Mouse (Mus musculus) stomach, postnatal 0 days (tissue): ENCODE results near the gene Hltf. TPM values are rescaled to one million over a fixed set of nuclear protein-coding genes. Genes with fewer than 3 reads are reported as not detected.

Experiments
- ATAC-seq: fragments of 200-750 bp; cut with Nextera tagmentation; 2 replicates; pipeline ENCODE4 v1.8.0; 2017; ENCODE audit not compliant: low FRiP score, low TSS enrichment
- DNase-seq: peaks from one replicate; pipeline ENCODE4 v3.0.0-alpha.2; 2016; ENCODE audit warnings: low spot score
- H3K27ac ChIP-seq: fragments of 300-500 bp; sonication (generic); replicated peaks from 2 replicates; pipeline ENCODE4 v1.5.1; 2014; ENCODE audit warnings: mild to moderate bottlenecking, control low read depth
- H3K27me3 ChIP-seq: fragments of 300-500 bp; sonication (generic); 2 replicates; pipeline ENCODE4 v1.6.1; 2014; ENCODE audit warnings: low read length; ENCODE audit not compliant: control insufficient read depth, insufficient read depth
- H3K36me3 ChIP-seq: fragments of 300-500 bp; sonication (generic); 2 replicates; pipeline ENCODE4 v1.6.1; 2014; ENCODE audit warnings: low read length, mixed read lengths; ENCODE audit not compliant: control insufficient read depth, insufficient read depth
- H3K4me1 ChIP-seq: fragments of 300-500 bp; sonication (generic); replicated peaks from 2 replicates; pipeline ENCODE4 v1.6.1; 2014; ENCODE audit warnings: antibody characterized with exemption; ENCODE audit not compliant: control insufficient read depth, insufficient read depth
- H3K4me2 ChIP-seq: fragments of 300-500 bp; sonication (generic); replicated peaks from 2 replicates; pipeline ENCODE4 v1.6.1; 2014; ENCODE audit warnings: low read depth, mild to moderate bottlenecking, control low read depth, moderate library complexity
- H3K4me3 ChIP-seq: fragments of 300-500 bp; sonication (generic); 2 replicates; pipeline ENCODE4 v1.5.1; 2014; ENCODE audit warnings: low read depth, low read length, control low read depth
- H3K9ac ChIP-seq: fragments of 300-500 bp; sonication (generic); 2 replicates; pipeline ENCODE4 v1.6.1; 2014; ENCODE audit warnings: mild to moderate bottlenecking, low read length, control low read depth, mixed read lengths
- H3K9me3 ChIP-seq: fragments of 300-500 bp; sonication (generic); 2 replicates; pipeline ENCODE4 v1.6.1; 2016; ENCODE audit warnings: low read length; ENCODE audit not compliant: control insufficient read depth
- CTCF ChIP-seq: IDR thresholded peaks from 2 replicates; pipeline ENCODE4 v1.5.1; 2016; ENCODE audit warnings: antibody characterized with exemption, low read depth, mild to moderate bottlenecking, moderate library complexity
- EP300 ChIP-seq: optimal IDR thresholded peaks from 2 replicates; pipeline ENCODE3; 2016; ENCODE audit warnings: antibody characterized with exemption
- WGBS: fragments of 180-500 bp; shearing (Covaris S2); extraction: QIAGEN DNeasy Blood & Tissue Kit; methylation state at CpG from one replicate; pipeline ENCODE4 v1.1.7; 2014; 5-methylcytosine and 5-hydroxymethylcytosine counted together
- polyA plus RNA-seq: library from polyadenylated mRNA; unstranded; fragments of >200 nt; fragmentation: Nextera tagmentation; extraction: Ambion mirVana; gene quantifications from 2 replicates; pipeline ENCODE4 v1.2.1, GENCODE M21; 2015

Hltf gene
- polyA plus RNA-seq, 1 experiment from 2014 or later, result 9.2 TPM

- H3K9ac ChIP-seq, result no peak overlapping the region
- H3K27ac ChIP-seq, result no peak overlapping the region
- DNase-seq, result no peak
- H3K4me1 ChIP-seq, result no peaks in the 10 kb centered on the region
- no peak overlapping the region for H3K4me3 ChIP-seq
- H3K4me2 ChIP-seq, result no peak overlapping the region
- peaks cover 12% of the 10 kb centered on the region; the same call in 1 of the 2 replicates for H3K36me3 ChIP-seq
- no peak for ATAC-seq
- no peaks in the 10 kb centered on the region for H3K27me3 ChIP-seq
- no peak for TF ChIP-seq CTCF
- H3K9me3 ChIP-seq, result no peaks in the 10 kb centered on the region
Measured at GRCm38 (mm10) chr3:20026481-20026880, 31.1 kb upstream of the Hltf start.

- Histone ChIP-seq H3K4me3 (no peak overlapping the region), H3K36me3 (peaks cover 11% of the 10 kb centered on the region; the same call in 1 of the 2 replicates), H3K27me3 (no peaks in the 10 kb centered on the region), H3K27ac (no peak overlapping the region), H3K4me1 (no peaks in the 10 kb centered on the region), H3K9me3 (no peaks in the 10 kb centered on the region), H3K9ac (no peak overlapping the region), H3K4me2 (no peak overlapping the region)
- DNase-seq (no peak), ATAC-seq (no peak)
- WGBS, result 89% methylated on average over 8 of the region's 8 CpGs
- TF ChIP-seq EP300, result no peak
- no peak for TF ChIP-seq CTCF
Measured at GRCm38 (mm10) chr3:20026996-20027689, 30.5 kb upstream of the Hltf start.

- 89% methylated on average over 5 of the region's 5 CpGs for WGBS
- H3K9me3 ChIP-seq, result no peaks in the 10 kb centered on the region
- no peak overlapping the region for H3K4me2 ChIP-seq
- ATAC-seq, result no peak
- no peak overlapping the region for H3K4me3 ChIP-seq
- TF ChIP-seq CTCF, result no peak
- TF ChIP-seq EP300, result no peak
- no peak overlapping the region for H3K9ac ChIP-seq
- H3K27me3 ChIP-seq, result no peaks in the 10 kb centered on the region
- peaks cover 7% of the 10 kb centered on the region; the same call in 1 of the 2 replicates for H3K36me3 ChIP-seq
- no peak for DNase-seq
- no peak overlapping the region; the same call in 1 of the 2 replicates for H3K27ac ChIP-seq
- no peaks in the 10 kb centered on the region for H3K4me1 ChIP-seq
Measured at GRCm38 (mm10) chr3:20027788-20028187, 29.8 kb upstream of the Hltf start.

GRCm38 (mm10) chr3:20028640-20029039 lies 29.0 kb upstream of the Hltf start:
- H3K27ac ChIP-seq, result no peak overlapping the region
- DNase-seq (no peak), ATAC-seq (no peak)
- H3K4me1 ChIP-seq, result no peaks in the 10 kb centered on the region
- no peak overlapping the region for H3K4me3 ChIP-seq
- TF ChIP-seq CTCF, result no peak
- TF ChIP-seq EP300, result no peak
- 84% methylated on average over 3 of the region's 3 CpGs for WGBS
- H3K9ac ChIP-seq, result no peak overlapping the region
- no peaks in the 10 kb centered on the region for H3K9me3 ChIP-seq
- H3K27me3 ChIP-seq, result no peaks in the 10 kb centered on the region
- H3K36me3 ChIP-seq, result peaks cover 7% of the 10 kb centered on the region; the same call in 1 of the 2 replicates
- no peak overlapping the region for H3K4me2 ChIP-seq

- Histone ChIP-seq H3K27me3 (no peaks in the 10 kb centered on the region), H3K4me2 (no peak overlapping the region), H3K36me3 (0 out of 2 replicates have a peak, but pooled peaks cover under 1% of the 10 kb centered on the region), H3K27ac (no peak overlapping the region), H3K9ac (no peak overlapping the region), H3K4me3 (no peak overlapping the region), H3K4me1 (no peaks in the 10 kb centered on the region), H3K9me3 (no peaks in the 10 kb centered on the region)
- TF ChIP-seq CTCF, result no peak
- TF ChIP-seq EP300, result no peak
- 87% methylated on average over 6 of the region's 6 CpGs for WGBS
- DNase-seq, result no peak
- no peak for ATAC-seq
Measured at GRCm38 (mm10) chr3:20030807-20031206, 26.8 kb upstream of the Hltf start.

- Histone ChIP-seq H3K9me3 (no peaks in the 10 kb centered on the region), H3K27ac (no peak overlapping the region; the same call in 1 of the 2 replicates), H3K4me1 (no peaks in the 10 kb centered on the region), H3K4me3 (peak overlapping the region; percentile 76), H3K27me3 (no peaks in the 10 kb centered on the region), H3K36me3 (no peaks in the 10 kb centered on the region), H3K4me2 (peak overlapping the region; percentile 67), H3K9ac (peak overlapping the region; percentile 67)
- ATAC-seq, result no peak
- no peak for TF ChIP-seq EP300
- TF ChIP-seq CTCF, result no peak
- no peak for DNase-seq
- 10% methylated on average over 10 of the region's 10 CpGs for WGBS
Measured at GRCm38 (mm10) chr3:20033761-20034718, 23.6 kb upstream of the Hltf start.
